Mouse (Mus musculus): ENCODE data around the gene Hba-a1.
"Not testable (repeated sequence)": the region's sequence is repeated elsewhere in the genome, so short reads cannot be mapped to it uniquely, and the experiment has no call there.

Gene Hba-a1

DNA sequence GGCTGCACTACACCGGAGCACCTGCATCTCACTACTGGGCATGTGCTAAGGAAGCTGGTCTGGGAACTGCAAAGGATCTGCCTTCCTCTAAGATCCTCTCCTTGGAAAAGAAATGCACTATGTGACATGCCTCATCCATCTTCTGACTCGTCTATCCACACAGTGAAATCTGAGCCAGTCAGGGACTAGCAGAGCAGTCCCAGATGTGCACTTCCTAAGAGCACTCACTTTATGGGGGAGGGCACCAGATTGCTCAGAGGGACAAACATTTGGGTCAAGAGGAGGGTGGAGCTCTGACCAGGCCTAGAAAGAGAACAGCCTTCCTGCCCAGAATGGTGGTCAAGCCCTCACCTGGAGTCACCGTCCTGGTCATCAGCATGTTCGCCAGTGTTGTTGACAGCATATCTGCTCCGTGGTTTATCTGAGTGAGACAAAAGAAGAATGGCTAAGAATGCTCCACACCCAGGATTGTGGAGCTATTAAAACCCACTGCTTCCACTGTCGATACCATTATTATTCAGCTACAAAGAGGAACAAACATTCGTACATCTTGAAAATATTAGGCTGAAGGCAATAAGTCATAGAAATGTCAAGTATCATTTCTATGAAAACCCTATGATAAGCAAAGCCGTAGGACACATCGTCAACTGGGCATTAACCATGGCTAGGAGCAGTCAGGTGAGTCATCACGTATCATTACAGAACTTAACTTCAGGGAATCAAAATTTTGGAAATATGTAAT, 20.5 kb upstream of the Hba-a1 start:
- DNase-seq (ENCODE audit: low spot score), result no peak

DNA sequence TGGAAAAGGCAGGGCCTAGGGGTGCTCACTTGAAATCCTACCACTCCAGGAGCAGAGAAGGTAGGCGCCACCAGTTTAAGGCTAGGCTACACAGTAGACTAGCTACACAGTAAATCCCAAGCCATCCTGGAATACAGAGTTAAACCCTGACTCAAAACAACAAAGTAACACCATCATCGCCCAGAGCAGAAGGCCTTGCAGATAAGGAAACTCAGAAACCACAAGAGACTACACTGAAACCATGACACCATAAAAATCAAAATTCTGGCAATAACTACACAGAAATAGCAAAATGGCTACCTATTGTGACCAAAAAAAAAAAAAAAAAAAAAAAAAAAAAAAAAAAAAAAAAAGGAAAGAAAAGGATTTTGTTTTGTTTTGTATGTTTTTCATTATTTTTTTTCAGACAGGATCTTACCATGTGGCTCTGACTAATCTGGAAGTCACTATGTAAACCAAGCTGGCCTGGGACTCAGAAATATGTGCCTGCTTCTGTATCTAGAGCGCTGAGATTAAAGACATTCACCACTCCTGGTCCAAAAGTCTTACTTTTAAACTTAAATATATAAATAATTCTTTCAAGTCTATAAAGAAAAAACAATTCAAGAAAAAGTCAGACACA, 18.1 kb upstream of the Hba-a1 start:
- DNase-seq (ENCODE audit: low spot score), result no peak

DNA sequence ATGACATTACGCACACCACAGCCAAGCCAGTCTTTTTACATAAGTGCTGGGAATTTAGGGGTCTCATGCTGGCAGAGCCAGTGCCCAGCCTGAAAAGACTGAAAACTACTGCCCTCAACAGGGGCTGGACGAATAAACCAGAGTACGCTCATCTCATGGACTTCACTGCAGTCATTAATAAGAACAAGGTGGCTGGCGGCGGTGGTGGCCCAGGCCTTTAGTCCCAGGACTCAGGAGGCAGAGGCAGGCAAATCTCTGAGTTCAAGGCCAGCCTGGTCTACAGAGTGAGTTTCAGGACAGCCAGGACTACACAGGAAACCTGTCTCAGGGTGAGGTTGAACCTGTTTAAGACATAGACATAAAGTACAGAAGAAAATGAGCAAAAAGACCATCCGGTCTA, 17.1 kb upstream of the Hba-a1 start:
- DNase-seq (ENCODE audit: low spot score), result no peak

DNA sequence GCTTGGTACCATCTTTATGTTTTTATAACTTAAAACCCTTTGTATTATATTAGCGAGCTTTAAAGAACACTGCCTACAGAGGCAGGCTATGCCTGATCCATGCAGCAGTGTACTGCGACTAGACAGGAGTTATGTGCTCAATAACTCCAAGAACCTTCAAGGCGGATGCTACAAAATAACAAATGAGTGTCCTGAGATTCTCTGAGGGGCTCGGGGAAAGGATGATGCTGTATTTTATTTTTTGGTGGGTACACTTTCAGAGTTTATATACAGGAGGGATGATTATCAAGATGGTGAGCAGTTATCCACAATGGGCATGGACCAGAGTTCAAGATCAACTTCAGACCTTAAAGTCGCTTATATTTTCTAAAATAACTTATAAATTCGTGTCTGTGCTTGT, 16.5 kb upstream of the Hba-a1 start:
- peak; percentile 11 for DNase-seq (ENCODE audit: low spot score)

DNA sequence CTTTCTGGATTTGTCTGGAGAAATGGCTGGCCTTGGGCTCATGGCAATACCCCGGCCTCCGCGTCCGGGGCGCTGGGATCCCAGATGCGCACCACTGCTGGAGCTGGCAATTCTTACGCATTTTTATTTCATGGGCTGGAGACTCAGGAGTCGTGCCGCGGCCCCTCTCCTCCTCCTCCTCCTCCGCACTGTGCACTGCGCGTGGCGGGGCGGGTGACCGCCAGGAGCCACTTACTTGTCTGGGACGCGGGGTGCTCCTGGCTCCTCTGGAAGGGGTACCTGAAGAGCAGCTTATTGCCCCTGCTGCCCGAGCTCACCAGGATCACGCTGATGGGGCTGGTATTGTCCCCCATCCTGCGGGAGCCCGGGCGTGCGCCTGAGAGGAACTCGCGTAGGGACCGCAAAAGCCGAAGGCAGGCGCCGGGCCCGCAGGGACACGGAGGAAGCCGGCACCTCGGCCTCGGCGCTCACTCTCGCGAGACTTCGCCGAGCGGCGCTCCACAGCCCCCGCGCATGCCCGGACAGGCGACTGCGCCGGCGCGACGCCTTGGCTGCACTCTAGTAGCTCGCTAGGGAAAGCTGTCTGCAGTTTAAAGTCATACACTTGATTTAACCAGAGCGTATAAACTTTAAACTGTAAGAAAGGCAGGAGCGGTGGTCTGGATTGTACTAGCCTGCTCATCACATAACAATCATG, 16.0 kb upstream of the Hba-a1 start, which contains the start of gene Nprl3:
Gene Nprl3 (minus strand): TSS at position 520 of the 697 bp plus-strand sequence.
- peak; percentile 97 for DNase-seq (ENCODE audit: low spot score)

DNA sequence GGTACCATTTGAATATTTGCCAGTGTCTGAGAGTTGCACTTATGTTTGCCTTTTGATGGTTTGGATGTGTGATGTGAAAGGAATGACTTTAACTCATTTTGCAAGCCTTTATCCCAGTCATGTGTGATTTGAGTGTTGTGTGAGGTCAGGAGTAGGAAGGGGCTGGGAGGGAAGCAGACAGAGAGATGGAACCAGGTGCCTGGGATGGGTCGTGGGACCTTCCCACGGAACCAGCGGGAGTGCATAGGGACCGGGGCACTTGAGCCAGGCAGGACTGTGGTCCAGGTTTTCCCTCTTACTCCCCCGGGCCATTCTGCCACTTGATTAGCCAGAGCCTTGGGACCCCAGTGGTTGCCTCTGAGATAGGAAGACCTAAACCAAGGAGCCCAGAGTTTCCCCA, 15.3 kb upstream of the Hba-a1 start:
- DNase-seq (ENCODE audit: low spot score), result peak; percentile 14

DNA sequence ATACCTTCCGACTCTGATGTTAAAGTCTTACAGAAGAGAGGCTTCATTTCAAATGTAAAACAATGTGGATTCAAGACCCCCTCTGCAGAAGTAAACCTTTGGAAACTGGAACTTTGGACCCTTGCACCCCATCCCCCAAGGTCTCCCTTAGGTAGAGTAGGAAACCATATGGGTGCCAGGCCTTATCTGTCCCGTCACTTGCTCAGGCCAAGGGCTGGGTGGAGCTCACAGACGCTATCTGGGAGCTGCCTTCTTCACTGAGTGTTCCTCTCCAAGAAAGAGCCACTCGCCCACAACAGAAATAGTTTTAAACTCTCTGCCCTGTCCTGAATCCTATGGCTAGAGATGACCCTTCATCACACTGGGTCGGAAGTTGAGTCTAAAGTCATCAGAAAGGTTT, 14.4 kb upstream of the Hba-a1 start:
- DNase-seq (ENCODE audit: low spot score), result no peak

DNA sequence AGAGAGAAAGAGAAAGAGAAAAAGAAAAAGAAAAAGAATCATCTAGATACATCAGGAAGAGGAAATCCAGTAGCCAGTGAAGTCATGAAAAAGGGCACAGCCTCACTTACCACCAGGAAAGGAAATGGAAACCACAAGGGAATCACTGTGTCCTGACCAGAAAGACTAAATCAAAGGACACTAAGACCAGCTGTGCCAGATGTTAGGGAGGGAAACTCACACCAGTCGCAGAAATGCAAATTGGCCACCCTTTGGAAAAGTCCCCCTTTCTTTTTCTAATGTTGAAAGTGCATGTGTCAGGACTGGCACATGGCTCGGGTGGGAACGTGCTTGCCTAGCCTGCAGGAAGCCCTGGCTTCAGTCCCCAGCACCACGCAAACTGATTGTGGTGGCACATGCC, 12.1 kb upstream of the Hba-a1 start:
- DNase-seq (ENCODE audit: low spot score), result no peak

DNA sequence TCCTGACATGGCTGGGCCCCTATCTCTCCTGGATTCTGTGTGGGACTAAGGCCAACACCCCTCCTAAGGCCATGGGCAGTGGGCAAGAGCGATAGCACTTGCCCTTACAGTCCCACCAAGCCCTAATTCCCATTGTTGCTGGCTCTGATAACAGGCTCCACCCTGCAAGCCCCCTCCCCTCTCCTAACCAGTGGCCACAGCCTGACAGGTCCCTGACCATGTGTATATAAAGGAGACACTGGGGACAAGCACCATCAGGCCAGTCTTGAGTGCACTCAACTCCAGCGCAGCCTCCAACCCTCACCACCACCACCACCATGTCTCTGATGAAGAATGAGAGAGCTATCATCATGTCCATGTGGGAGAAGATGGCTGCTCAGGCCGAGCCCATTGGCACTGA, 7.0 kb upstream of the Hba-a1 start, which contains the start of gene Hba-x:
Gene Hba-x (plus strand): TSS at position 54 of the 400 bp plus-strand sequence.
- no peak for DNase-seq (ENCODE audit: low spot score)

DNA sequence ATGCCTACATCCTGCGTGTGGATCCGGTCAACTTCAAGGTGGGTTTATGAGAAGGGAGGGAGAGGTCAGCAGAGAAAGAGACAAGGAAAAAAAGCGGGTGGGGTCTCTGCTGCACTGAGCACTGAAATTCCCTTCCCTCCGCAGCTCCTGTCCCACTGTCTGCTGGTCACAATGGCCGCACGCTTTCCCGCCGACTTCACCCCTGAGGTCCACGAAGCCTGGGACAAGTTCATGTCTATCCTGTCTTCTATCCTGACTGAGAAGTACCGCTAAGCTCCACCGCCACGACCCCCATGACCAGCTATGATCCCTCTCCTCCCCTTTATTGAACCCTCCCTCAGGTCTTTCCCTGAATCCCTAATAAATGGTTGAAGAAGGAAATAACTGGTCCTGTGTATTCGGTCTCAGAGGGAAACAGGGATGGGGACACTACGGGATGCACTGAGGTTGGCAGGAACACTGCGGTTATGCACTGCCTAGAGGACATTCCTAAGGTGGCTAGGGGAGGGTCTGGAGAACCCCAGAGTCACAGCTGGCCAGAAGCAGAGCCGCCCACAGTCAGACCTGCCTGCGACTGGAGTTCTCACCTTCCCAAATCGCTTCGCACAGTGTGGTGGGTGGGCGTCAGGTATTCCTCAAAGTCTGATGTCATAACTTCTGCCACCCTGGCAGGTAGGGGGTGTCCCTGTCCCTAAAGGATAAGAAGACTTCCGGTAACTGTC, 5.4 kb upstream of the Hba-a1 start:
- DNase-seq (ENCODE audit: low spot score), result no peak

DNA sequence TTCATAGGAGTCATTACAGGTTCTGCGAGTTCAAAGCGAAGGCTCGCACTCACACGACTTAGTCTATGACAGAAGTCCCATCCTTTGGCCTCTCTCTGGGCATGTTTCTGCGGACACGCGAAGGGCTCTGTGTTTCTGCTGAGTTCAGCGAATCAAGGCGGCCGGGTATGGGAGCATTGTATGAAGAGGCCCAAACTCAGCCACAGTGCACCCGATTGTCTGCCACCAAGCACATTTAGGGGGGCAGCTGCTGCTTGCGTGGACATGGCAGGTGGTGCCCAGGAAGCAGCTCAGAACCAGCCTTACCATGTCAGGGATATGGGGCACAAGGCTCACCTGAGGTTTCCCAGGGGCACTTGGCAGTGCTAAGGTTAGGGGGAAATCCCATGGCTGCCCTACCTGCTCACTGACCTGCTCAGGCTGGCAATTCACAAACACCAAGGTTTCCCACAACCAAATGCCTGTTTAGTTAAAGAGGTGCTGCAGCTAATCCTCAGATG, 4.8 kb upstream of the Hba-a1 start:
- DNase-seq (ENCODE audit: low spot score), result no peak

DNA sequence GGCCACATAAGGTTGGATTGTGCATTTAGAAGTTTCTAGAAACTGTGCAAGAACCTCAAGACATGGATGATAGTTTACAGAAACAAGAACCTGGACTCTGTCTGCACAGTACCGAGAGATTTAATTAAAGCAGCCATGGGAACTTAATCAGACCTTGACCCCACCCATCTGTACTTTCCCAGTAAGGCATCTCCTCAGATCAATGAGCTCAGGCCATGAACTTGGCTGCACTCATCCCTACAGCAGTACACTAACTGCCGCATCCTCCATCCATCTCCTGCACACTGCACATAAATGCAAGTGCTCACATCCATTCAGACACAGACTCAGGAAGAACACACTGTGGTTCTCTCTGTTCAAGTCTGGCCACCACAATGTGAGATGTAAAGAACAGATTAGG, 2.7 kb upstream of the Hba-a1 start:
- no peak for DNase-seq (ENCODE audit: low spot score)

DNA sequence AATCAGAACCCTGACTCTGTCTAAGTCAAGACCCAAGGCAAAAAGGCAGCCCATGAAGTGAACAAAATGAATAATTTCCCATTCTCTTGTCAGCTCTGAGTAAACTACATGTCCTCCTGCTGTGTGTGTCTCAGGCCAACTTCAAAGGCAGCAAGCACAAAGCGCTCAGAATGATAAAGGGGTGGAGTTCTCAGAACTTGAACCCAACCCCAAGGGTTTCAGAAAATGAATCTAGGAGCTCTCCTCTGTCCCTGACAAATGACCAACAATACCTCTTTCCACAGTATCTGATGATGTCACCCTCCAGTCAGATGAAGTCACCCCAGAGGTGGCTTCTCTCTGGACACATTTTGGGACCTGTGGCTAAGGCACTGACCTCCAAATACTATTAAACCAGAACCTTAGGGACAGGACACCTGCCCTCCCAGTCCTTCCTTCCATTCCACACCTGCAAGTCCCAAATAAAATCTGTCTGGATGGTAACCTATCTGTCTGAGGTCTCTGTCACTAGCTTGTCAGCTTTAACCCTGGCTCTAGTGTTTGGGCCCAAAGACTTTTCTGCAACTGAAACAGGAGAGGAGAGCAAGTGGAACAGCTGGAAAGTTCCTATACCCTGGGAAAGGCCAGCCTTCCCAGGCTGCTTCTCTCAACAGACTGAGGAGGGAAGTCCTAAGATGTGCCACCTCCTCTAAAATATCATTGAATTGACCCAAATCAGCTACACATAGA, 1.7 kb upstream of the Hba-a1 start:
- no peak for DNase-seq (ENCODE audit: low spot score)

DNA sequence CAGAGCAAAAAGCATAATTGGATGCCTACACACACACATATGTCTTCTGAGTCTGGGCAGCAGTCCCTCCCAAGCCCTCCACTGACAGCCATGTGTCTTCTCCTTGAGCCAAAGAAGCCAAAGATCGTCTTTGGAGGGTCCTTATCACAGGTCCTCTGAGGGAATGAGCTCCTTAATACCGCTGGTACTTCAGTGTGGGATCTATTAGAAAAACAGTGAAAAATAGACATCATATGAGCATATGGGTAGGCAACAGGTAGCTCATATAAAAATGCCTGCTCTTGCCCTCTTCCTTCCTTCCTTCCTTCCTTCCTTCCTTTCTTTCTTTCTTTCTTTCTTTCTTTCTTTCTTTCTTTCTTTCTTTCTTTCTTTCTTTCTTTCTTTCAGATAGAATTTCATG, 1.3 kb downstream of the Hba-a1 start:
- not testable (repeated sequence) for DNase-seq (ENCODE audit: low spot score)

DNA sequence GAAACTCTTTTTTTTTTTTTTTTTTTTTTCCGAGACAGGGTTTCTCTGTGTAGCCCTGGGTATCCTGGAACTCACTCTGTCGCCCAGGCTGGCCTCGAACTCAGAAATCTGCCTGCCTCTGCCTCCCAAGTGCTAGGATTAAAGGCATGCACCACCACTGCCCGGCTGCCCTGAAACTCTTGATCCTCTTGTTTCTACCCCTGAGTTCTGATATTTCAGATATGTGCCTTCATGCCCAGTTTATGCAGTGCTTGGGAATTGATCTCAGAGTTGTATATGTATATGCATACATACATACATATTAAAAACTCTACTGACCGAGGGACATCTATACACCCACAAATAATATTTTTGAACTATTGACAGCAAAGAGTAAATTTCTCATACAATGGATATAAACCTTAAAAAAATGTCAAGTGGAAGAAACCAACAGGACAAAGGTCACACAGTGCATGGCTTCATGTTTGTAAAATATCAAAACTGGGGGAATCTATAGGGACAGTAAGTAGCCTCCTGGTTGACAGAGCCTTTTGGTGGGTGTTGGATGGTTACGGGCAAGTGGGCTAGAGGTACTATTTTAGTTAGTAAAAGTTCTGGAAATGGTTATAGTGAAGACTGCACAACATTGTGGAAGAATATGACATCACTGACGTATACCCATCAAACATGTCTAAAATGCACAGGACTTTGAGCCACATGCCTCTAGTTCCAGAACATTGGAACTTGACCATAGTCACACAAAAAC, 1.9 kb downstream of the Hba-a1 start:
- DNase-seq (ENCODE audit: low spot score), result no peak

DNA sequence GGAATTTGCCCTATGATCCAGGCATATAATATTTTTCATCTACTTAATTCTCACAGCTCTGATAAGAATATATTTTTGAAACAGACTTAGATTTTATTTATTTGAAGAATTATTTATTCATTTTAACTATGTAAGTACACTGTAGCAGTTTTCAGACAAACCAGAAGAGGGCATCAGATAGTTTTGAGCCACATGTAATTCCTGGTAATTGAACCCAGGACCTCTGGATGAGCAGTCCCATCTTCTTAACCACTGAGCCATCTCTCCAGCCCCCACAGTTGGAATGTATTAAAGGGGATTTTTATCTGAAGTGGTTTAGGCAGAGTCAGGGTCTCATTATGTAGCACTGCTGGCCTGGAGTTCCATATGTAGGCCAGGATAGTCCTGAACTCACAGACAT, 2.6 kb downstream of the Hba-a1 start:
- DNase-seq (ENCODE audit: low spot score), result not testable (repeated sequence)

DNA sequence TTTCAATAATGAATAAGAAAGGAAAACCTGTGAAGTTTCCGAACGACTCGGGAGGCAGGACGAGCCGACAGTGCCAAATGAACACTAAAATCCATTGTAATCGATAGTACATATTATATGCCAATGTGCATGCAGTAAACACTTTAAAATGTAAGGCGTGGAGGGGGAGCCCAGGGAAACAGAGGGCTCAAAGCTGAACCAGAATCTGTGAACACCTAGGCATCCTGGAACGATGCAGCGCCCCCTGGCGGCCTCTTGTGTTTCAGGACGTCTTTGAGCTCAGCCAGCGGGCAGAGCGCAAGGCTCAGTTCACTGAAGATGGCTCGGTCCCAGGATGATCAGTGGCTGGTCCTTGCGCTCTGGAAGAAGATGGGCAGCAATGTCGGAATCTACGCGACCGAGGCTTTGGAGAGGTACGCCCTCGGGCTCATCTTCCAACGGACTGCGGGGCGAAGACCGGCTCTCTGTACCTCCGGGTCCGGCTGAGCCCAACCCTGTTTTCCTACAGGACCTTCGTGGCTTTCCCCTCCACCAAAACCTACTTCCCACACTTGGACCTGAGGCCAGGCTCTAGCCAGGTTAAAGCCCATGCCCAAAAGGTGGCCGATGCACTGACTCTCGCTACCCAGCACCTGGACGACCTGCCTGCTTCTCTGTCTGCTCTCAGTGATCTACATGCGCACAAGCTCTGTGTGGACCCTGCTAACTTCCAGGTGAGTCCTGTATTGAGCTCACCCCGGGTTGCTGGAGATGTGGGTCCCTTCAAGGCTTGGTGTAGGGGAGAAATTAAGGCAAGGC, 3.6 kb downstream of the Hba-a1 start, which contains the start of gene Hbq1b:
Gene Hbq1b (plus strand): TSS at position 271 of the 798 bp plus-strand sequence.
- DNase-seq (ENCODE audit: low spot score), result peak; percentile 84

DNA sequence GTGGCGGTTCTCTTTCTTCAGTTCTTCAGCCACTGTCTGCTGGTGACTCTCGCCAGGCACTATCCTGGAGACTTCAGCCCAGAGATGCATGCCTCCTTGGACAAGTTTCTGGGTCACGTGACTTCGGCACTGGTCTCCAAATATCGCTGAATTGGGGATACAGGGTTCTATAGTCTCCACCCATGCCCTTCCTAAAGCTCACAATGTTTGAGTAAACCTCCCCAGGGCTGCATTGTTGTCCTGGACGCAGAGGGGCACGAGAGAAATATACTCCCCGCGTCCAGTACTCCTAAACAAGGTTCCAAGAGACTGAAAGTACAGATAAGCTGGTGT, 4.1 kb downstream of the Hba-a1 start:
- no peak for DNase-seq (ENCODE audit: low spot score)

DNA sequence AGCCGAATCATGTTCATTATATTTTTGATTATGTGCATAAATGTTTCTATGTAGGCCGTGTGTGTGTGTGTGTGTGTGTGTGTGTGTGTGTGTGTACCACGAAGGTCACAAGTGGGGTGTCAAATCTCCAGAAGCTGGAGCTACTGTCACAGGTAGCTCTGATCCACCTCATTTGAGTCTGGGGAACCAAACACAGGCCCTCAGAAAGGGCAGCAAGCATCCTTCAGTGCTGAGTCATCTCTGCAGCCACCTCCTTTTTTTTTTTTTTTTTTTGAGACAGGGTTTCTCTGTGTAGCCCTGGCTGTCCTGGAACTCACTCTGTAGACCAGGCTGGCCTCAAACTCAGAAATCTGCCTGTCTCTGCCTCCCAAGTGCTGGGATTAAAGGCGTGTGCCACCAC, 9.5 kb downstream of the Hba-a1 start:
- not testable (repeated sequence) for DNase-seq (ENCODE audit: low spot score)

DNA sequence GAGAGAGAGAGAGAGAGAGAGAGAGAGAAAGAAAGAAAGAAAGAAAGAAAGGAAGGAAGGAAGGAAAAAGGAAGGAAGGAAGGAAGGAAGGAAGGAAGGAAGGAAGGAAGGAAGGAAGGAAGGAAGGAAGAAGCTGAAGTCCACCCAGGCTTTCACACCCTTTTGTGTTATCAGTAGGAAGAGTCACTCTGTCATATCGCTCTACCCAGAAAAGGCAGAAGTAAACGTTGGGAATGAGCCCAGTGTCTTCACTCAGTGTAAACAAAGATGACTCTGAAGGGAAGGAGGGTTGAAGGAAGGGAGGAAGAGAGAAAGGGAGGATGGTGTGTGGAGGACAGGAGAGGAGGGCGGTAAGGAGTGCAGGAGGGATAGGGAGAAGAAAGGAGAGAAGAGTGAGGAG, 10.2 kb downstream of the Hba-a1 start:
- DNase-seq (ENCODE audit: low spot score), result not testable (repeated sequence)

Data from retina, embryonic 14.5 days (tissue).